Mouse (Mus musculus) limb, embryonic 15.5 days (tissue): Measurements from ENCODE around the gene Gstp3. TPM values are rescaled to one million over a fixed set of nuclear protein-coding genes. Genes with fewer than 3 reads are reported as not detected.

ENCODE experiments used
- ATAC-seq: fragments of 200-750 bp; cut with Nextera tagmentation; 2 replicates; pipeline ENCODE4 v1.8.0; 2017; ENCODE audit warnings: low read depth, moderate TSS enrichment; ENCODE audit not compliant: insufficient number of reproducible peaks, low FRiP score, low TSS enrichment
- H3K27ac ChIP-seq: fragments of 300-500 bp; sonication (generic); 2 replicates; pipeline ENCODE4 v1.5.1; 2015; ENCODE audit warnings: moderate library complexity, mild to moderate bottlenecking, inconsistent platforms
- H3K27me3 ChIP-seq: fragments of 300-500 bp; sonication (generic); 2 replicates; pipeline ENCODE4 v1.6.1; 2015; ENCODE audit warnings: inconsistent platforms
- H3K36me3 ChIP-seq: fragments of 300-500 bp; sonication (generic); 2 replicates; pipeline ENCODE4 v1.6.1; 2015; ENCODE audit warnings: inconsistent platforms
- H3K4me1 ChIP-seq: fragments of 300-500 bp; sonication (generic); 2 replicates; pipeline ENCODE4 v1.6.1; 2015; ENCODE audit warnings: inconsistent platforms
- H3K4me2 ChIP-seq: fragments of 300-500 bp; sonication (generic); 2 replicates; pipeline ENCODE4 v1.6.1; 2015; ENCODE audit warnings: mild to moderate bottlenecking, inconsistent platforms
- H3K4me3 ChIP-seq: fragments of 300-500 bp; sonication (generic); 2 replicates; pipeline ENCODE4 v1.5.1; 2015; ENCODE audit warnings: mild to moderate bottlenecking, inconsistent platforms
- H3K9ac ChIP-seq: fragments of 300-500 bp; sonication (generic); 2 replicates; pipeline ENCODE4 v1.6.1; 2015; ENCODE audit warnings: inconsistent platforms
- H3K9me3 ChIP-seq: fragments of 300-500 bp; sonication (generic); 2 replicates; pipeline ENCODE4 v1.6.1; 2016; ENCODE audit warnings: inconsistent platforms
- WGBS: fragments of 180-500 bp; shearing (Covaris S2); methylation state at CpG from one replicate; pipeline ENCODE4 v1.1.7; 2015; 5-methylcytosine and 5-hydroxymethylcytosine counted together
- polyA plus RNA-seq: library from polyadenylated mRNA; unstranded; fragments of >200 nt; fragmentation: Nextera tagmentation; extraction: Ambion mirVana; gene quantifications from 2 replicates; pipeline ENCODE4 v1.2.1, GENCODE M21; 2015

Gstp3 gene
- polyA plus RNA-seq, 1 experiment from 2014 or later: 0.46 TPM

DNA sequence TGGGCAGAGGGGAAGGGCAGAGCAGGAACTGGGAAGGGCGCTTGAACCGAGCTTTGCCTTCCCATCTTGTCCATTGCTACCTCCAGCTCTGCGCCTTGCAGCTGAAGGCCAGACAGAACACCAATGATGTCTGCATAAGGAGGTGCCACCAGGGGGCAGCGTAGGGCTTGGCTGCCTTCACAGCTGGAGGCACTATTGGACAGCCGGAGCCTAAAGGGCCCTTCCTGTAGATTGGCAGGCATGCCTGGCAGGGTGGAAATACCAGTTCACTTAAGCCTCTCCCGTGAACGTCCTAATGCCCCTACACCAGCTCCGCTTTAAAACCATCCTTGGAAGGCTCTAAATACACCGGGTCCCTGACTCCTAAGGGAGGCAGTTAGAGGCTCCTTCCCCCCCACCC, 39.7 kb upstream of the Gstp3 start:
- peak overlapping the region; percentile 93; the same call in 1 of the 2 replicates for H3K4me2 ChIP-seq
- 11% methylated on average over 9 of the region's 9 CpGs for WGBS
- no peak overlapping the region for H3K27ac ChIP-seq
- peaks cover 53% of the 10 kb centered on the region for H3K4me1 ChIP-seq
- no peak for ATAC-seq
- peaks cover 36% of the 10 kb centered on the region for H3K27me3 ChIP-seq
- no peaks in the 10 kb centered on the region for H3K9me3 ChIP-seq
- no peaks in the 10 kb centered on the region for H3K36me3 ChIP-seq
- 0 out of 2 replicates have a peak overlapping the region, but pooled peaks have one; percentile 43 for H3K4me3 ChIP-seq
- no peak overlapping the region for H3K9ac ChIP-seq

- H3K9ac ChIP-seq: no peak overlapping the region
- ATAC-seq: no peak
- H3K27me3 ChIP-seq: peaks cover 36% of the 10 kb centered on the region
- H3K4me2 ChIP-seq: no peak overlapping the region
- H3K4me1 ChIP-seq: peaks cover 53% of the 10 kb centered on the region
- no peak overlapping the region for H3K27ac ChIP-seq
- H3K9me3 ChIP-seq: no peaks in the 10 kb centered on the region
- H3K4me3 ChIP-seq: no peak overlapping the region
- no peaks in the 10 kb centered on the region for H3K36me3 ChIP-seq
- 92% methylated on average over 13 of the region's 13 CpGs for WGBS
Observed at GRCm38 (mm10) chr19:4098426-4098825, 39.1 kb upstream of the Gstp3 start.

- peak; percentile 20 for ATAC-seq
- H3K4me2 ChIP-seq: peak overlapping the region; percentile 91
Observed at GRCm38 (mm10) chr19:4097441-4097825, 38.1 kb upstream of the Gstp3 start.

DNA sequence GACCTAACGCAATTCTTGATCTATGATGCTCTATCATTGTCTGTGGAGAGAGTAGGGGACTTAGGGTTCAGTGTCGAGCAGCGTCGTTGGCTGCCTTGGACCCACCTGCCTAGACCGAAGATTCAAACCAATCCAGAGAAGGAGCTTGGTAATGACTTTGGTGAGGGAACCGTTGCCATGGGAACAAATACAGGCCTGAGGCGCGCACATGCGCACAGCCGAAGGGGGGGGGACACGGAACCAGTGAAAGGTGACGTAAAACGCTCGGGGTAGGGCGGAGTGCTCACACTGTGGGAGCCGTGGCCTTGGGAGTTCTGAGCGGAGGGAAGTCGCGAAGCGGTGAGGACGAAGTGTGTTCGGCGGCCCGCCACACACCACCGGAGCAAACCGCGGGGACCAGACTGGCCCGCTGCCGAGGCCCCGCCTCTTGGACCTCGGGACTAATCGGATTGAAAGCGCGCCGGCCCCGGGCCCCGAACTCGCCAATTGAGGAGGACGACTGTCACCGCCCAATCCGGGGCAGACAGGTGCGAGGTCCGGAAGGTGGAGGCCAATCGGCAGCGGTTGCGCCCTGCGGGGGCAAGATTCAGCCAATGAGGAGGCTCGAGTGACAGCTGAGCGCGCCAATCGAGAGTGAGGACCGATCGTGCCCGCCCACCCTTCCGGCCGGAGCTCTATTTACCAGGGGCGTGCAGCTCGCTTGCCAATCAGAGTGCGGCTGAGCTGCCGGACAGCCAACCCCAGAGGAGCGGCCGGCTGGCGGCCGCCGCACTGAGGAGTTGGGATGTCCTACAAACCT, 37.5 kb upstream of the Gstp3 start, which contains the start of gene Cdk2ap2:
Gene Cdk2ap2, plus strand, starts transcription at position 541 of the 799 bp plus-strand sequence.
- Histone ChIP-seq H3K27ac (peak within 1 kb of the TSS; percentile 88), H3K4me2 (peak within 1 kb of the TSS; percentile 91), H3K36me3 (no peaks in the 10 kb centered on the region), H3K27me3 (peaks cover 27% of the 10 kb centered on the region), H3K4me1 (peaks cover 53% of the 10 kb centered on the region), H3K9me3 (no peaks in the 10 kb centered on the region), H3K4me3 (peak within 1 kb of the TSS; percentile 67), H3K9ac (peak within 1 kb of the TSS; percentile 39)
- under 1% methylated on average over 64 of the region's 65 CpGs for WGBS
- peak; percentile 90 for ATAC-seq

More at GRCm38 (mm10) chr19:4097441-4097825, 38.1 kb upstream of the Gstp3 start:
- H3K36me3 ChIP-seq: no peaks in the 10 kb centered on the region
- WGBS: 2% methylated on average over 21 of the region's 21 CpGs
- no peaks in the 10 kb centered on the region for H3K9me3 ChIP-seq
- peaks cover 33% of the 10 kb centered on the region for H3K27me3 ChIP-seq
- 0 out of 2 replicates have a peak overlapping the region, but pooled peaks have one; percentile 17 for H3K9ac ChIP-seq
- H3K4me3 ChIP-seq: peak overlapping the region; percentile 67
- H3K27ac ChIP-seq: peak overlapping the region; percentile 83
- peaks cover 53% of the 10 kb centered on the region for H3K4me1 ChIP-seq

GRCm38 (mm10) chr19:4095802-4096201, 36.4 kb upstream of the Gstp3 start:
- Histone ChIP-seq H3K9me3 (no peaks in the 10 kb centered on the region), H3K27ac (no peak overlapping the region), H3K4me2 (no peak overlapping the region), H3K9ac (no peak overlapping the region), H3K36me3 (no peaks in the 10 kb centered on the region), H3K4me3 (no peak overlapping the region), H3K27me3 (peaks cover 16% of the 10 kb centered on the region), H3K4me1 (peaks cover 48% of the 10 kb centered on the region)
- WGBS: 63% methylated on average over 3 of the region's 3 CpGs
- no peak for ATAC-seq

- no peak for ATAC-seq
- H3K4me1 ChIP-seq: peaks cover 38% of the 10 kb centered on the region
- no peak overlapping the region for H3K9ac ChIP-seq
- peaks cover 7% of the 10 kb centered on the region for H3K27me3 ChIP-seq
- H3K9me3 ChIP-seq: no peaks in the 10 kb centered on the region
- H3K4me3 ChIP-seq: no peak overlapping the region
- no peak overlapping the region for H3K4me2 ChIP-seq
- 66% methylated on average over 5 of the region's 5 CpGs for WGBS
- no peak overlapping the region for H3K27ac ChIP-seq
- no peaks in the 10 kb centered on the region for H3K36me3 ChIP-seq
Observed at GRCm38 (mm10) chr19:4094774-4095303, 35.5 kb upstream of the Gstp3 start.

DNA sequence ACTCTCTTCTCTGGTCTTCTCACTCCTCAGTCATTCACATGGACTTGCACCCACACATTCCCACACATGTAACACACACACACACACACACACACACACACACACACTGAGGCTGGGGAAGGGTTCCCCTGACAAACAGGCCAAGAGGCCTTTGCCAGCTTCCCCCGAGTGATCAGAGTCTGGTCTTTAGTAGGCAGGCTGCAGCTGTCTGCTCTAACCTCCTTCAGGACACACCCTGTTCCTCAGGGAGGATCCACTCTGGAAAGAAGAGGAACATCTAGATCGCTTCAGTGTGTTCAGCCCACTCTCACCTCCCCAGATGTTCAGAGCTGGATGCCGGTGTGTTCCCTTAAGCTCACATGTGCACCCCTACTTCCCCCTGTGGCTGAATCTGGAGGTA, 35.0 kb upstream of the Gstp3 start:
- Histone ChIP-seq H3K27me3 (peaks cover 4% of the 10 kb centered on the region; the same call in 1 of the 2 replicates), H3K4me2 (no peak overlapping the region), H3K9ac (no peak overlapping the region), H3K27ac (no peak overlapping the region), H3K4me3 (no peak overlapping the region), H3K36me3 (no peaks in the 10 kb centered on the region), H3K9me3 (no peaks in the 10 kb centered on the region), H3K4me1 (peaks cover 33% of the 10 kb centered on the region)
- no peak for ATAC-seq
- WGBS: 60% methylated on average over 3 of the region's 3 CpGs

DNA sequence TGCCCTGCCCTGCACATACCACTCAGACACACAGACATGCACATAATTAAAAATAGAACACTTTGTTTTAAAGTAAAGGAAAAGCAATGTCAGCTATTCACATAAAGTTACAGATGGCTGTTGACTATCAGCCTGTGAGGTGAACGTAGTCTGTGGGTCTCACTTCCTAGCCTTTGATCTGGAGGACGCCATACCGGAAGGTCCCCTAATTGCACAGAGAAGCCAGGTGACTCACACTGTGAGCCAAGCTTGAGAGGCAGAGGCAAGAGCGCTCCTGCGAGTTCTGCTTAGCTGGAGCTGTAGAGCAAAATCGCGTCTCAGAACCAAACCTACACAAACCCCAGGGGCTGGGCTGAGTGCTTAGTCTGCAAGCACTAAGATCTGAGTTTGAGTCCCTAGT, 34.4 kb upstream of the Gstp3 start:
- 43% methylated on average over 7 of the region's 7 CpGs for WGBS
- no peaks in the 10 kb centered on the region for H3K9me3 ChIP-seq
- H3K4me1 ChIP-seq: peaks cover 28% of the 10 kb centered on the region
- no peak overlapping the region for H3K4me2 ChIP-seq
- 0 out of 2 replicates have a peak, but pooled peaks cover 4% of the 10 kb centered on the region for H3K27me3 ChIP-seq
- ATAC-seq: no peak
- no peak overlapping the region for H3K9ac ChIP-seq
- no peak overlapping the region for H3K4me3 ChIP-seq
- H3K36me3 ChIP-seq: no peaks in the 10 kb centered on the region
- H3K27ac ChIP-seq: no peak overlapping the region

- H3K4me2 ChIP-seq: no peak overlapping the region
- no peak overlapping the region for H3K9ac ChIP-seq
- no peaks in the 10 kb centered on the region for H3K36me3 ChIP-seq
- H3K4me1 ChIP-seq: peaks cover 18% of the 10 kb centered on the region
- H3K9me3 ChIP-seq: no peaks in the 10 kb centered on the region
- WGBS: 59% methylated on average over 3 of the region's 3 CpGs
- no peak for ATAC-seq
- H3K27me3 ChIP-seq: 0 out of 2 replicates have a peak, but pooled peaks cover 4% of the 10 kb centered on the region
- no peak overlapping the region for H3K27ac ChIP-seq
- H3K4me3 ChIP-seq: no peak overlapping the region
Observed at GRCm38 (mm10) chr19:4092750-4093149, 33.4 kb upstream of the Gstp3 start.

DNA sequence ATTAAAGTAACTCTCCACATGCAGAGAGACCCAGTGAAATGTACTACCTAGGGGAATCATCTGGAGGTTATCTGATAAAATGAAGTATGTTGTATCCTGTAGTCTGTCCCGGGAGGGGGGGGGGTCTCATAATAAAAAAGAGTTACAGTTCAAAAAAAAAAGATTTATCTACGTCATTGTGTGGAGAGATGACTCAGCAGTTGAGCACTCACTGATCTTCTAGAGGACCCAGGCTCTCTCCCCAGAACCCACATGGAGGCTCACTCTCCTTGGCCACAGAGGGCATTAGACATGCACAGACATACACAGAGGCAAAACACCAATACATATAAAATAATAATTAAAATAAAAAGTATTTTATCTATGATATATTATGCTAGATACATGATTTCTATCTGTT, 32.0 kb upstream of the Gstp3 start:
- WGBS: 38% methylated on average over 2 of the region's 2 CpGs
- H3K27me3 ChIP-seq: 0 out of 2 replicates have a peak, but pooled peaks cover 4% of the 10 kb centered on the region
- ATAC-seq: no peak
- no peak overlapping the region for H3K9ac ChIP-seq
- H3K4me1 ChIP-seq: peaks cover 6% of the 10 kb centered on the region; the same call in 1 of the 2 replicates
- H3K27ac ChIP-seq: no peak overlapping the region
- no peaks in the 10 kb centered on the region for H3K36me3 ChIP-seq
- H3K9me3 ChIP-seq: no peaks in the 10 kb centered on the region
- no peak overlapping the region for H3K4me2 ChIP-seq
- no peak overlapping the region for H3K4me3 ChIP-seq

DNA sequence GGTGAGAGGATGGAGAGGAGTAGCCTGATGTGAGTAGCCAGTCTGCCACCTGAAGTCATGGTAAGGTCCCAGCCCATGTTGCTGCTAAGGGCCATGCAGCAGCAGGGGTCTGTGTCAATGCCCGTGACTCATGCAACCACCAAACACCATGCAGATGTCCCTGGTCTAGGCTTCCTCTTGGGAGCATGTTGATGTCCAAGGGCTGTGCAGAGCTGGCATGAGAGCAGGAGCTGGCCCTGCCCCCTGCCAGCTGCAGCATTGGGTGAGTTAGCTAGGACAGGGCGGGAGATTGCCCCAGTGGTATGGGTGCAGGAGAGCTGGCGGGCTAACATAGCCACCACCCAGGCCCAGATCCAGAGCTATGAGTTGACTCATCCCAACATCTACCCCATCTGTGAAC, 31.1 kb upstream of the Gstp3 start:
- Histone ChIP-seq H3K36me3 (no peaks in the 10 kb centered on the region), H3K27me3 (0 out of 2 replicates have a peak, but pooled peaks cover 4% of the 10 kb centered on the region), H3K27ac (no peak overlapping the region), H3K4me1 (no peaks in the 10 kb centered on the region; the same call in 1 of the 2 replicates), H3K4me2 (no peak overlapping the region), H3K9ac (no peak overlapping the region), H3K4me3 (no peak overlapping the region), H3K9me3 (no peaks in the 10 kb centered on the region)
- ATAC-seq: no peak
- WGBS: 91% methylated on average over 3 of the region's 3 CpGs

GRCm38 (mm10) chr19:4089128-4089527, 29.8 kb upstream of the Gstp3 start:
- no peak overlapping the region for H3K27ac ChIP-seq
- no peaks in the 10 kb centered on the region for H3K36me3 ChIP-seq
- H3K9me3 ChIP-seq: no peaks in the 10 kb centered on the region
- no peak overlapping the region for H3K4me3 ChIP-seq
- no peak overlapping the region for H3K4me2 ChIP-seq
- H3K9ac ChIP-seq: no peak overlapping the region
- ATAC-seq: no peak
- H3K4me1 ChIP-seq: no peaks in the 10 kb centered on the region
- H3K27me3 ChIP-seq: 0 out of 2 replicates have a peak, but pooled peaks cover 5% of the 10 kb centered on the region
- WGBS: 80% methylated on average over 6 of the region's 6 CpGs
